Mouse (Mus musculus) spleen, adult 2 months (tissue): Measurements from ENCODE around the gene Cdc25b.

Experiments used
- CTCF ChIP-seq: fragments of 200-500 bp; IDR thresholded peaks from 2 replicates; pipeline ENCODE4 v1.5.1; 2011; ENCODE audit warnings: mild to moderate bottlenecking, inconsistent platforms; ENCODE audit not compliant: insufficient read depth, insufficient read length, insufficient replicate concordance; ENCODE audit errors: extremely low read depth
- POLR2A ChIP-seq: fragments of 200-500 bp; IDR thresholded peaks from 2 replicates; pipeline ENCODE4 v1.6.1; 2011; ENCODE audit warnings: low read depth, low read length, inconsistent platforms

- TF ChIP-seq POLR2A (no peak), CTCF (no peak)
Measured at GRCm38 (mm10) chr2:131170936-131171335, 15.8 kb upstream of the Cdc25b start.
